Mouse (Mus musculus) hindbrain, embryonic 13.5 days (tissue): ENCODE data around the gene Gm49510. TPM values are rescaled to one million over a fixed set of nuclear protein-coding genes. Genes with fewer than 3 reads are reported as not detected.
A peak's percentile ranks its signal among the peaks of the same experiment; 100 is the strongest.

Experiments used
- ATAC-seq: fragments of 200-750 bp; cut with Nextera tagmentation; 2 replicates; pipeline ENCODE4 v1.8.0; 2017; ENCODE audit warnings: moderate TSS enrichment; ENCODE audit not compliant: low FRiP score
- H3K27ac ChIP-seq: fragments of 300-500 bp; sonication (generic); 2 replicates; pipeline ENCODE4 v1.5.1; 2015; ENCODE audit warnings: inconsistent platforms, mild to moderate bottlenecking, moderate library complexity
- H3K27me3 ChIP-seq: fragments of 300-500 bp; sonication (generic); 2 replicates; pipeline ENCODE4 v1.6.1; 2015; ENCODE audit warnings: mild to moderate bottlenecking, inconsistent platforms
- H3K36me3 ChIP-seq: fragments of 300-500 bp; sonication (generic); 2 replicates; pipeline ENCODE4 v1.6.1; 2015; ENCODE audit warnings: mild to moderate bottlenecking, inconsistent platforms
- H3K4me1 ChIP-seq: fragments of 300-500 bp; sonication (generic); replicated peaks from 2 replicates; pipeline ENCODE4 v1.6.1; 2015; ENCODE audit warnings: inconsistent platforms
- H3K4me2 ChIP-seq: fragments of 300-500 bp; sonication (generic); 2 replicates; pipeline ENCODE4 v1.6.1; 2015; ENCODE audit warnings: inconsistent platforms, mild to moderate bottlenecking, moderate library complexity
- H3K4me3 ChIP-seq: fragments of 300-500 bp; sonication (generic); 2 replicates; pipeline ENCODE4 v1.5.1; 2015; ENCODE audit warnings: mild to moderate bottlenecking, inconsistent platforms
- H3K9ac ChIP-seq: fragments of 300-500 bp; sonication (generic); 2 replicates; pipeline ENCODE4 v1.6.1; 2015; ENCODE audit warnings: mild to moderate bottlenecking, inconsistent platforms
- H3K9me3 ChIP-seq: fragments of 300-500 bp; sonication (generic); 2 replicates; pipeline ENCODE4 v1.6.1; 2016; ENCODE audit warnings: inconsistent platforms
- WGBS: fragments of 180-500 bp; shearing (Covaris S2); methylation state at CpG from one replicate; pipeline ENCODE4 v1.1.7; 2015; 5-methylcytosine and 5-hydroxymethylcytosine counted together
- polyA plus RNA-seq: library from polyadenylated mRNA; unstranded; fragments of >200 nt; fragmentation: Nextera tagmentation; extraction: Ambion mirVana; gene quantifications from 2 replicates; pipeline ENCODE4 v1.2.1, GENCODE M21; 2015

The Gm49510 gene
- not detected in 2 replicates for polyA plus RNA-seq

DNA sequence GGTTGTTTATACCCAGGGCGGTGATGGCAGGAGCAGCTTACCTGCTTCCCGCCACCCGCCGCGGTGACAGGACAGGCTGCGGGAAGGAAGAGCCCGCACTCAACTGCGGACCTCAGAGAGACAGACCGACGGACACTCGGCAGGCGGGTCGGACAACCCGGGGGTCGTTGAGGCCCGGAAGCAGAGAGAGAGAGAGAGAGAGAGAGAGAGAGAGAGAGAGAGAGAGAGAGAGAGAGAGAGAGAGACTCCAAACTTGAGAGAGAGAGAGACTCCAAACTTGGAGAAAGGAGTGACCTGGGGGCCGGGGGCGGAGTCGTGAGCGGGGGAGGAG lies at the start of gene Gm49510:
TSS of gene Gm49510 (plus strand) at position 259 of the 331 bp plus-strand sequence.
- Histone ChIP-seq H3K36me3 (peaks cover 15% of the 10 kb centered on the region), H3K9ac (peak within 1 kb of the TSS; percentile 79), H3K27me3 (peaks cover 37% of the 10 kb centered on the region), H3K4me2 (peak within 1 kb of the TSS; percentile 90), H3K4me3 (peak within 1 kb of the TSS; percentile 53), H3K4me1 (peaks cover 17% of the 10 kb centered on the region), H3K9me3 (no peaks in the 10 kb centered on the region), H3K27ac (no peak within 1 kb of the TSS; the same call in 1 of the 2 replicates)
- ATAC-seq = no peak
- WGBS = 3% methylated on average over 20 of the region's 20 CpGs

- Histone ChIP-seq H3K4me3 (no peak overlapping the region), H3K9ac (no peak overlapping the region), H3K9me3 (no peaks in the 10 kb centered on the region), H3K4me1 (peaks cover 23% of the 10 kb centered on the region), H3K4me2 (no peak overlapping the region), H3K27ac (no peak overlapping the region), H3K36me3 (no peaks in the 10 kb centered on the region), H3K27me3 (peaks cover 16% of the 10 kb centered on the region; the same call in 1 of the 2 replicates)
- no peak for ATAC-seq
- WGBS = 69% methylated on average over 14 of the region's 15 CpGs
These were observed 49.2 kb upstream of the Gm49510 start for GRCm38 (mm10) chr15:78850059-78850824.

DNA sequence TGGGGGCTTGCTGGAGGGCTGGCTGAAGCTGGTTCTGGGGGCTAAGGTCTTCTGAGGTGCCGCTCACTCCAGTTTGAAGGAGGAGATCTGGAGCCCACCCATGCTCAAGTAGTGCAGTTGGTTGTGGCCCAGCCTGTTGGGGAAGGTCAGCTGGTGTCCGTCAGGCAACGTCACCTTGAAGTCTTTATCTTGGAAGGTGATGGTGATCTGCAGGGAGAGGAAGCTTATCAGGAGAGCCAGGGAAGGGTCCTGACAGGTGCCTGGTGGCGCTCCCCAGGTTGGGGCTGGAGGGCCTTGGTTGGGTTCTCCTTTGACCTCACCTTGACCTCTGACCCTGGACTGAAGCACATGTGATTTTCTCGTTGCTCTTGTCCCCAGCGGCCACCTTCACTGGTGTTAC lies 48.5 kb upstream of the Gm49510 start:
- 80% methylated on average over 6 of the region's 6 CpGs for WGBS
- Histone ChIP-seq H3K9me3 (no peaks in the 10 kb centered on the region), H3K4me1 (peaks cover 16% of the 10 kb centered on the region), H3K9ac (no peak overlapping the region), H3K4me2 (no peak overlapping the region), H3K36me3 (no peaks in the 10 kb centered on the region), H3K27me3 (peaks cover 12% of the 10 kb centered on the region; the same call in 1 of the 2 replicates), H3K4me3 (no peak overlapping the region), H3K27ac (no peak overlapping the region)
- ATAC-seq = no peak

GRCm38 (mm10) chr15:78851505-78852153 lies 47.8 kb upstream of the Gm49510 start:
- 19% methylated on average over 13 of the region's 13 CpGs for WGBS
- Histone ChIP-seq H3K9ac (no peak overlapping the region), H3K9me3 (no peaks in the 10 kb centered on the region), H3K27me3 (peaks cover 16% of the 10 kb centered on the region; the same call in 1 of the 2 replicates), H3K36me3 (no peaks in the 10 kb centered on the region), H3K4me2 (no peak overlapping the region), H3K4me3 (no peak overlapping the region), H3K4me1 (peaks cover 12% of the 10 kb centered on the region), H3K27ac (no peak overlapping the region)
- peak; percentile 85 for ATAC-seq

DNA sequence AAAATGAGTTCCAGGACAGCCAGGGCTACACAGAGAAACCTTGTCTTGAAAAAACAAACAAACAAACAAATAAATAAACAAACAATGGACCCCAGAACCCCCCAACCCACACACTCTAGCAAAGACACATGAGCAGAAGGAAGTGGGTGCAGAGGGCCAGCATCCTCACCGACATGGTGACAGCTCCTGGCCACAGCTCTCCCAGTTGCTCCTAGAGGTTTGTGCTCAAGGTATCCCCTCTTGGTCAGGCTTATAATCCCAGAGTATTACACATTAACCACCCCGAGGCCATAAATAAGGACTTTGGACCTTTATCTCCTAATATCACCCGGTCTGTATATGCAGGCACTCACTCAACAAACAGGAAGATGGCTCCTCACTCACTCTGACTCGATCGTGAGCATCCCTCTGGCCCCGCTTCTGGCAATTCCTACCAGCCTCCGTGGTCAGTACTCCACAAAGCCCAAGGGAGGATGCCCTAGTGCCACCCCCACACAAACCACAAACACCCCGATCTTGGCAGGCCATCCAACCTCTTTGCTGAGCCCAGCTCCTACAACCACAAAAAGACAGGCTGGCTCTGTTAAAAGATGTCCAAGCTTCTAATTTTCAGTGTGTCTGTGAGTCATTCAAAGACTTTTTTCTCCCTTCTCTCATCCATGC lies 44.0 kb upstream of the Gm49510 start, which contains the start of gene Lgals2:
TSS of gene Lgals2 (minus strand) at position 227 of the 663 bp plus-strand sequence.
- Histone ChIP-seq H3K36me3 (no peaks in the 10 kb centered on the region), H3K27me3 (0 out of 2 replicates have a peak, but pooled peaks cover 8% of the 10 kb centered on the region), H3K9ac (no peak within 1 kb of the TSS), H3K4me3 (no peak within 1 kb of the TSS), H3K27ac (no peak within 1 kb of the TSS), H3K9me3 (no peaks in the 10 kb centered on the region), H3K4me2 (no peak within 1 kb of the TSS), H3K4me1 (peaks cover 10% of the 10 kb centered on the region)
- 83% methylated on average over 8 of the region's 8 CpGs for WGBS
- no peak for ATAC-seq

- no peaks in the 10 kb centered on the region for H3K36me3 ChIP-seq
- no peak overlapping the region for H3K4me2 ChIP-seq
- no peaks in the 10 kb centered on the region for H3K9me3 ChIP-seq
- no peak overlapping the region for H3K4me3 ChIP-seq
- 0 out of 2 replicates have a peak, but pooled peaks cover 4% of the 10 kb centered on the region for H3K27me3 ChIP-seq
- H3K4me1 ChIP-seq = 0 out of 2 replicates have a peak, but pooled peaks cover under 1% of the 10 kb centered on the region
- ATAC-seq = no peak
- H3K27ac ChIP-seq = no peak overlapping the region
- 82% methylated on average over 7 of the region's 7 CpGs for WGBS
- H3K9ac ChIP-seq = no peak overlapping the region
These were observed 42.5 kb upstream of the Gm49510 start for GRCm38 (mm10) chr15:78857009-78857408.

DNA sequence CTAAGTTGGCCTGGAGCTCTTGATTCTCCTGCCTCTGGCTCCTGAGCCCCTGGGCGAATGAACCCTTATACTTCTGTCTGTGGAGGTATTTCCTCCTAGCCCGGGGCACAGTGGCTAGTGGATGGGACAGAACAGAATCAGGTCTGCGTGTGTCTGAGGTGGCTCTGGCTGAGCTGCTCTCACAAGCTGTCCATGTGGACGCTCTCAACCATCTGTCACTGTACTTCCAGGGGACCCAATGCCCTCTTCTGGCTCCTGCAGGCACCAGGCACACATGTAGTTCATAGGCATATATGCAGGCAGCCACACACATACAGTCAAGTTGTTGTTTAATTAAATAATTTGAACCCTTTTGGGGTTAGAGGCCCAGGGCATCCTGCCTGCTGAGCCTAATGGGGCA lies 40.2 kb upstream of the Gm49510 start:
- Histone ChIP-seq H3K27me3 (0 out of 2 replicates have a peak, but pooled peaks cover 4% of the 10 kb centered on the region), H3K9ac (no peak overlapping the region), H3K27ac (no peak overlapping the region), H3K4me1 (no peaks in the 10 kb centered on the region), H3K4me3 (no peak overlapping the region), H3K9me3 (no peaks in the 10 kb centered on the region), H3K4me2 (no peak overlapping the region), H3K36me3 (no peaks in the 10 kb centered on the region)
- ATAC-seq = no peak
- WGBS = 80% methylated on average over 4 of the region's 4 CpGs

DNA sequence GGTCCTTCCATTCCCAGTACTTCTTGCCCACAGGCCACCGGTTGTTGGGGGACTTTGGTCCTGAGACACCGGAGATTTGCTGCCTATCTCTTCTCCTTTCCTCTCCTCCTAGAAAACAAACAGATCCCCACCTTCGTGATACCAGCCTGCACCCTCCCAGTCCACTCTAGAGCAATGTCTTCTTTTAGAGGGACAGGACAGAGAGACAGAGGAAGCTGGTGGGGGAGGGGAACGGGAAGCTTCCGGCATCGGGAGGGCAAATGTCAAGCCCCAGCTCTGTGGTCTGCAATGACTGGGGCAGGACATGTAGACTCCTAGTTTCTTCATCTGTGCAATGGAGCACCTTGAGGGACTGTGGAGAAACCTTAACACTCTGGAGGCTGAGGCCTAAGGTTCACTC lies 39.8 kb upstream of the Gm49510 start:
- Histone ChIP-seq H3K9ac (no peak overlapping the region), H3K4me1 (no peaks in the 10 kb centered on the region), H3K4me3 (no peak overlapping the region), H3K4me2 (no peak overlapping the region), H3K36me3 (no peaks in the 10 kb centered on the region), H3K9me3 (no peaks in the 10 kb centered on the region), H3K27me3 (0 out of 2 replicates have a peak, but pooled peaks cover 4% of the 10 kb centered on the region), H3K27ac (no peak overlapping the region)
- WGBS = 79% methylated on average over 6 of the region's 6 CpGs
- no peak for ATAC-seq

DNA sequence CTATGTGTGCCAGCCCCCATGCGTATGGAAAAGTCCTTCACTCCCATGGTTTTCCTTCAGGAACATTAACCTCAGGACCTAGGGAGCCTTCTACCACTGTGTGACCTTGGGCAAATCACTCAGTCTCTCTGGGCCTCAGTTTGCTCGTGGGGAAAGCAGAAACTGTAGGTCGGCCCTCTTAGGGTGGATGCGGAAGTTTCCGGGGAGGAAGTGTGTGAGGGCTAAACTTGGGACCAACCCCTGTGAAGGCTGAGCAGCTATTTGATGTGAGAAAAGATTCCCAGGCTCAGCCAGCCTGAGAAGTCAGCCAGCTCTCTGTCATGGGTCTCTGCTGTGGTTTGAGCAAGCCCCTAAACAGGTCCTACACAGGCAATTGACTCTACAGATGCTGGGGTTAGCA lies 37.2 kb upstream of the Gm49510 start:
- H3K4me3 ChIP-seq = no peak overlapping the region
- no peak for ATAC-seq
- WGBS = 79% methylated on average over 5 of the region's 5 CpGs
- no peak overlapping the region for H3K9ac ChIP-seq
- no peaks in the 10 kb centered on the region for H3K36me3 ChIP-seq
- H3K9me3 ChIP-seq = no peaks in the 10 kb centered on the region
- H3K27ac ChIP-seq = no peak overlapping the region
- no peaks in the 10 kb centered on the region for H3K4me1 ChIP-seq
- H3K27me3 ChIP-seq = no peaks in the 10 kb centered on the region; the same call in 1 of the 2 replicates
- H3K4me2 ChIP-seq = no peak overlapping the region

GRCm38 (mm10) chr15:78863154-78863553 lies 36.3 kb upstream of the Gm49510 start:
- no peak overlapping the region for H3K4me2 ChIP-seq
- H3K27ac ChIP-seq = no peak overlapping the region
- H3K4me3 ChIP-seq = no peak overlapping the region
- no peaks in the 10 kb centered on the region; the same call in 1 of the 2 replicates for H3K27me3 ChIP-seq
- no peaks in the 10 kb centered on the region for H3K36me3 ChIP-seq
- ATAC-seq = no peak
- WGBS = 80% methylated on average over 2 of the region's 2 CpGs
- no peaks in the 10 kb centered on the region for H3K9me3 ChIP-seq
- H3K4me1 ChIP-seq = no peaks in the 10 kb centered on the region
- no peak overlapping the region for H3K9ac ChIP-seq

- no peaks in the 10 kb centered on the region for H3K9me3 ChIP-seq
- no peak overlapping the region for H3K4me2 ChIP-seq
- no peaks in the 10 kb centered on the region; the same call in 1 of the 2 replicates for H3K4me1 ChIP-seq
- H3K36me3 ChIP-seq = no peaks in the 10 kb centered on the region
- H3K9ac ChIP-seq = no peak overlapping the region
- no peak for ATAC-seq
- no peak overlapping the region for H3K27ac ChIP-seq
- no peaks in the 10 kb centered on the region; the same call in 1 of the 2 replicates for H3K27me3 ChIP-seq
- 51% methylated on average over 13 of the region's 13 CpGs for WGBS
- H3K4me3 ChIP-seq = no peak overlapping the region
These were observed 35.6 kb upstream of the Gm49510 start for GRCm38 (mm10) chr15:78863852-78864253.

GRCm38 (mm10) chr15:78868398-78868797 lies 31.1 kb upstream of the Gm49510 start:
- Histone ChIP-seq H3K4me1 (no peaks in the 10 kb centered on the region; the same call in 1 of the 2 replicates), H3K9me3 (no peaks in the 10 kb centered on the region), H3K4me3 (no peak overlapping the region), H3K27ac (peak overlapping the region; percentile 71), H3K4me2 (no peak overlapping the region), H3K9ac (no peak overlapping the region), H3K27me3 (no peaks in the 10 kb centered on the region; the same call in 1 of the 2 replicates), H3K36me3 (no peaks in the 10 kb centered on the region)
- 18% methylated on average over 9 of the region's 9 CpGs for WGBS
- peak; percentile 76 for ATAC-seq
